Mouse (Mus musculus): ENCODE results near the gene Ptpn5. TPM values are rescaled to one million over a fixed set of nuclear protein-coding genes. Genes with fewer than 3 reads are reported as not detected.

Ptpn5 gene
- polyA plus RNA-seq, 1 experiment = not detected

- no peaks in the 10 kb centered on the region for H3K4me1 ChIP-seq (ENCODE audit: control insufficient read depth, insufficient read depth, insufficient read length, low read length)
Measured at GRCm38 (mm10) chr7:47098044-47098443, 35.4 kb downstream of the Ptpn5 start.

GRCm38 (mm10) chr7:47094969-47095368, 38.5 kb downstream of the Ptpn5 start:
- H3K4me1 ChIP-seq (ENCODE audit: control insufficient read depth, insufficient read depth, insufficient read length, low read length) = no peaks in the 10 kb centered on the region
- no peak overlapping the region for H3K27ac ChIP-seq (replicated peaks; ENCODE audit: low read depth, low read length)
- H3K4me3 ChIP-seq (ENCODE audit: insufficient read depth, low read depth, low read length) = no peak overlapping the region

More at GRCm38 (mm10) chr7:47098044-47098443, 35.4 kb downstream of the Ptpn5 start:
- Histone ChIP-seq H3K4me3 (ENCODE audit: insufficient read depth, low read depth, low read length) (no peak overlapping the region), H3K27ac (replicated peaks; ENCODE audit: low read depth, low read length) (no peak overlapping the region)

GRCm38 (mm10) chr7:47093935-47094334, 39.5 kb downstream of the Ptpn5 start:
- Histone ChIP-seq H3K4me3 (ENCODE audit: insufficient read depth, low read depth, low read length) (no peak overlapping the region), H3K27ac (replicated peaks; ENCODE audit: low read depth, low read length) (no peak overlapping the region), H3K4me1 (ENCODE audit: control insufficient read depth, insufficient read depth, insufficient read length, low read length) (no peaks in the 10 kb centered on the region)

- H3K27ac ChIP-seq (replicated peaks; ENCODE audit: low read depth, low read length) = no peak overlapping the region
- peaks cover 2% of the 10 kb centered on the region; the same call in 1 of the 2 replicates for H3K4me1 ChIP-seq (ENCODE audit: control insufficient read depth, insufficient read depth, insufficient read length, low read length)
- no peak overlapping the region for H3K4me3 ChIP-seq (ENCODE audit: insufficient read depth, low read depth, low read length)
Measured at GRCm38 (mm10) chr7:47085075-47085474, 48.4 kb downstream of the Ptpn5 start.

DNA sequence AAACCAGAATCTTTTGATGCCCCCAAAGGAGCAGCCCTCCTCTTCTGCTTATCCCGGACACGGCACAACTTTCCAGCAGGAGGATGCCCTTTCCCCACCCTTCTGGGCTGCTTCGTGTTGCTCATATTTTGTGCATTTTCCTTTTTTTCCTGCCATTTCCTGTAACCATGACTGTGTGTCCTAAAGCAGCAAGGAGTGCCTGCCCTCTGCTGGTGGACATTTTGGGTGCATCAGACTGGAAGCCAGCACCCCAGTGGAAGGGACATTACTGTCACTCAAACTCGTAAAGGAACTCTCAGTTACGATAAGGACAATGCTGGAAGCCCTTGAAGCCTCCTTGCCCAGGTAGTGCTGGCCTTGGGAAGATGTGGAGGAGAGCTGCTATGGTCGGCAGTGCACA, 52.2 kb downstream of the Ptpn5 start:
- H3K27ac ChIP-seq (replicated peaks; ENCODE audit: low read depth, low read length) = no peak overlapping the region
- H3K4me1 ChIP-seq (ENCODE audit: control insufficient read depth, insufficient read depth, insufficient read length, low read length) = peaks cover 2% of the 10 kb centered on the region; the same call in 1 of the 2 replicates
- no peak overlapping the region for H3K4me3 ChIP-seq (ENCODE audit: insufficient read depth, low read depth, low read length)

- H3K27ac ChIP-seq (replicated peaks; ENCODE audit: low read depth, low read length) = no peak overlapping the region
- H3K4me3 ChIP-seq (ENCODE audit: insufficient read depth, low read depth, low read length) = no peak overlapping the region
- peaks cover 2% of the 10 kb centered on the region for H3K4me1 ChIP-seq (ENCODE audit: control insufficient read depth, insufficient read depth, insufficient read length, low read length)
Measured at GRCm38 (mm10) chr7:47080868-47081267, 52.6 kb downstream of the Ptpn5 start.

DNA sequence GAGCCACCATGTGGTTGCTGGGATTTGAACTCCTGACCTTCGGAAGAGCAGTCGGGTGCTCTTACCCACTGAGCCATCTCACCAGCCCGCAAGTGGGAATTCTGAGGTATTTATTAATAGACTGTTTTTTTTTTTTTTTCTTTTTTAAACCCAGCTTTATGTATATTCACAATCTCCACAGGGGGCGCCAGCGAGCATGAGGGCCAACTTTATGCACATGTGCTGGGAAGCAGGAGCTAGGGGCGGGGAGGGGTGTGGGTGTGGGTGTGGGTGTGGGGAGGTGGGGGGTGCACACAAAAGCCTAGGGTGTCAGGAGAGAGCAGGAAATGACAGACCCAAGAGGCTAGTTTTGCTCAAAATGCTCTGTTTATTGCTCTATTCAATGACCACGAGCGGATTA, 56.0 kb downstream of the Ptpn5 start:
- peaks cover 11% of the 10 kb centered on the region for H3K4me1 ChIP-seq (ENCODE audit: control insufficient read depth, insufficient read depth, insufficient read length, low read length)
- no peak overlapping the region for H3K27ac ChIP-seq (replicated peaks; ENCODE audit: low read depth, low read length)
- H3K4me3 ChIP-seq (ENCODE audit: insufficient read depth, low read depth, low read length) = no peak overlapping the region

DNA sequence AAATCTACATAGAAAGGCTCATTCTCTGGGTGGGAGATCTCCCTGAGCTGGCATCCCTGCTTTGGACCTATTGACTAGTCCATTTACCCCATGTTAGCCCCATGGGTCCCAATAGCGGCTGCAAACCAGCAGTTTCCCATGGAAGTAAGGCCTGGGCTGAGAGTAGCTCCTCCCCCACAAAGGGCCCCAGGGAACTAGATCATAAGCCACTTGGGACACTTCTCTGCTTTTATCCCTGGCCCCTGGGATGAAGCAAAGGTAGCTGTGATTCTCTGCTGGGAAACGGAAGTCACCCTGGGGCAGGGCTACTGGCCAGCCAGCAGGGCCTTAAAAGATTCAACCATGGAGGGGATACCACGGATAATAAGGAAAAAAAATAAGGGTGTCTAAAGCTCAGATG, 56.8 kb downstream of the Ptpn5 start:
- peaks cover 16% of the 10 kb centered on the region for H3K4me1 ChIP-seq (ENCODE audit: control insufficient read depth, insufficient read depth, insufficient read length, low read length)
- H3K27ac ChIP-seq (replicated peaks; ENCODE audit: low read depth, low read length) = no peak overlapping the region
- H3K4me3 ChIP-seq (ENCODE audit: insufficient read depth, low read depth, low read length) = no peak overlapping the region

DNA sequence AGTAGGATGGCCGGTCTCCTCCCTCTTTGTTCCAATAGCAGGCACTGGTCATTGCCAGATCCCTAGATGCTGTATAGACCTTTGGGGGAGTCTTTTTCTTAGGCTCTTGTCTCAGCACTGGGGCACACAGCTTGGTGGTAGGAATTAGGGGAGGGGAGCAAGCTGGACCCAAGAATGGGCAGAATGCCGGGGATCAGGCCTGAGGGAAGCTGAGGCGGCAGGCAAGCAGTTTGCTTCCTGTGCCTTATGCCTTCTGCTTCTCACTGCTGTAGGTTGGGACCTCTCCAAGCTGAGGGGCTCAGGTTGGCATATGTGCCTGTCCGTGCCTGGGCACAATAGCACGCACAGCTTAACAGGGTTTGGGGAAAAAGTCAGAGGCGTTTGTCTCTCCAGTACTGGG, 57.3 kb downstream of the Ptpn5 start:
- Histone ChIP-seq H3K4me3 (ENCODE audit: insufficient read depth, low read depth, low read length) (no peak overlapping the region), H3K4me1 (ENCODE audit: control insufficient read depth, insufficient read depth, insufficient read length, low read length) (peaks cover 16% of the 10 kb centered on the region), H3K27ac (replicated peaks; ENCODE audit: low read depth, low read length) (0 out of 2 replicates have a peak overlapping the region, but pooled peaks have one; percentile 2)

DNA sequence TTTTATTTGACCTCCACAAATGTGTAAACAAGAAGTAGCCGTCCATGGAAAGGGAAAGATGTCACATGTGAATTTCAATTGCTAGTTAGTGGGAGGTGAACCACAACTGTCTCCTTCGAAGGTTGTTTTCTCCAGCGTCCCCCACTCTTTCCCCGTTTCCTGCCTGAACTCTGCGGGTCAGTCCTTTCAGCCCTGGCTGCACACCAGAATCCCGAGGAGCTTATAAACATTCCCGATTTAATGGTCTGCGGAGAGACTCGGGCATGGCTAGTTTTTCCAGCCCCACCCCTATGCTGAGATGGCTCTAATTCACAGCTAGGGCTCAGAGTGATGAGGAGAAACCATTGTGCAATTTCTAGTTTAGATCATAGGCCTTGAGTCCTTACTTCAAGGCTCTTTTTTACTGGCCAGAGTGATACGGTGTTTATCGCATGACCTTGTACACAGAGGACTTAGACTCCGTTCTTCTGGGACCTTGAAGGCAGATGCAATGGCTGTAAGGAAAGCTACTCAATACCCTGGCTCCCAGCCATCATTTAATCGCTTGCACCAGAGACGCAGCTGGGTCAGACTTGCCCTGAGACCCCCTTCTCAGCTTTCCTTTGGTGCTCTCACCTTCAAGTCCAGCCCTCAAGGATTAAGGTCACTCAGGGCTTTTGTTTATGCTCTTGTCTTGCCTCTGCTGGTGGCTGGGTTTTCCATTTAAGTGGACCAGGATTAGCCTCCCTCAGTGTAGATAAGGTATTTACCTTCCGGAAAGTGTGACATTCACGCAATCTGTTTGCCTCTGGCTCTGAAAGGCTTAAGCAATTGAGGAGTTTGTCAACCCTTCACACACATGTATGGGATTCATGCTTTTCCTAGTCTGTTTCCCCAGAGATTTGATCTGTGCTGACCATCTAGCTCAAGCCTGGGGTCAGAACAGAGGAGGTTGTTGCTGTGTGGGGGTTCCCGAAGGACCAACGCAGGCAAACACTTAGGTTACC, 59.7 kb downstream of the Ptpn5 start:
- Histone ChIP-seq H3K27ac (replicated peaks; ENCODE audit: low read depth, low read length) (peak overlapping the region; percentile 55), H3K4me3 (ENCODE audit: insufficient read depth, low read depth, low read length) (no peak overlapping the region), H3K4me1 (ENCODE audit: control insufficient read depth, insufficient read depth, insufficient read length, low read length) (peaks cover 14% of the 10 kb centered on the region)

DNA sequence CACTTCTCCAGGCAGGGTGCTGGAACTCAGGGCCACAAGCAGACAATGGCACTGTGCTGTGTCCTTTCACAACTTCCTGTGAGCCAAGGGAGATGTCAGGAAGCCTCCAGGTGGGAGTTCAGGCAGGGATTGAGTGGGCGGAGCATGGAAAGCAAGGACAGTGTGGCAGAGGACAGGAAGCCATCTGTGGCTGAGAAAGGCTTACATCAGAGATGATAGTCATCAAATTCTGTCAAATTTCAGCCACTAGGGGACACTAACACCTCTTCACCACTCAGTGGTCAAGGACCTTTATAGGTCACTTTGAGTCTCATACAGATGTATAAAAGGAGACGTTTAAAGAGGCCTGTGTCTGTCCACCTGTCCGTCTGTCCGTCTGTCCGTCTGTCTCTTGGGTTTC, 60.9 kb downstream of the Ptpn5 start:
- Histone ChIP-seq H3K27ac (replicated peaks; ENCODE audit: low read depth, low read length) (peak overlapping the region; percentile 61), H3K4me1 (ENCODE audit: control insufficient read depth, insufficient read depth, insufficient read length, low read length) (peaks cover 14% of the 10 kb centered on the region), H3K4me3 (ENCODE audit: insufficient read depth, low read depth, low read length) (no peak overlapping the region)

- Histone ChIP-seq H3K4me3 (ENCODE audit: insufficient read depth, low read depth, low read length) (no peak overlapping the region), H3K27ac (replicated peaks; ENCODE audit: low read depth, low read length) (no peak overlapping the region), H3K4me1 (ENCODE audit: control insufficient read depth, insufficient read depth, insufficient read length, low read length) (peaks cover 5% of the 10 kb centered on the region; the same call in 1 of the 2 replicates)
Measured at GRCm38 (mm10) chr7:47067879-47068278, 65.6 kb downstream of the Ptpn5 start.

GRCm38 (mm10) chr7:47066942-47067341, 66.5 kb downstream of the Ptpn5 start:
- H3K4me3 ChIP-seq (ENCODE audit: insufficient read depth, low read depth, low read length) = no peak overlapping the region
- no peaks in the 10 kb centered on the region for H3K4me1 ChIP-seq (ENCODE audit: control insufficient read depth, insufficient read depth, insufficient read length, low read length)
- H3K27ac ChIP-seq (replicated peaks; ENCODE audit: low read depth, low read length) = no peak overlapping the region

DNA sequence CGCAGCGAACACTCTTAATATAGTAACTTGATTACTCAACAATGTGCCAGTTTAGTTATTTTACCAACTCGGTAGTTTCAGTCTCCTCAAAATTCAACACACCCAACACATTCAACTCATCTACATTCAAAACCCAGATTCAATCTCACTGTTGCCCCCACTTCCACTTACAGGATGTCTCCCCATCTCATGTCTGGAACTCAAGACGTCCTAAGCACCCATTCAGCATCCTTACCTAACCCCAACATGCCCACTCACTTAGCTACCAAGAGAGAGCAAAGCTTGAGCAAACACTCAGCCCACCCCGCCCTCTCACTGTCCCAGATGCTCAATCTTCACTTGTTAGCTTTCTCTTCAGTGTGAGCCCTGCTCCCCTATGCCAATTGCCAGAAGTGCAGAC, 71.9 kb downstream of the Ptpn5 start:
- no peak overlapping the region for H3K27ac ChIP-seq (replicated peaks; ENCODE audit: low read depth, low read length)
- H3K4me1 ChIP-seq (ENCODE audit: control insufficient read depth, insufficient read depth, insufficient read length, low read length) = no peaks in the 10 kb centered on the region
- H3K4me3 ChIP-seq (ENCODE audit: insufficient read depth, low read depth, low read length) = no peak overlapping the region

GRCm38 (mm10) chr7:47059339-47059738, 74.1 kb downstream of the Ptpn5 start:
- H3K4me3 ChIP-seq (ENCODE audit: insufficient read depth, low read depth, low read length) = no peak overlapping the region
- H3K4me1 ChIP-seq (ENCODE audit: control insufficient read depth, insufficient read depth, insufficient read length, low read length) = peaks cover 6% of the 10 kb centered on the region
- H3K27ac ChIP-seq (replicated peaks; ENCODE audit: low read depth, low read length) = no peak overlapping the region

GRCm38 (mm10) chr7:47056273-47056672, 77.2 kb downstream of the Ptpn5 start:
- H3K4me1 ChIP-seq (ENCODE audit: control insufficient read depth, insufficient read depth, insufficient read length, low read length) = peaks cover 21% of the 10 kb centered on the region
- no peak overlapping the region for H3K4me3 ChIP-seq (ENCODE audit: insufficient read depth, low read depth, low read length)
- no peak overlapping the region for H3K27ac ChIP-seq (replicated peaks; ENCODE audit: low read depth, low read length)

Data from brown adipose tissue, adult 24 weeks (tissue).